Mouse (Mus musculus): Measurements from ENCODE around the gene Matn3. TPM values are rescaled to one million over a fixed set of nuclear protein-coding genes. Genes with fewer than 3 reads are reported as not detected.

Matn3 gene
- polyA plus RNA-seq (2012; rRNA removed) = 0.04 TPM in 1 of 2 replicates, not detected in the other

DNA sequence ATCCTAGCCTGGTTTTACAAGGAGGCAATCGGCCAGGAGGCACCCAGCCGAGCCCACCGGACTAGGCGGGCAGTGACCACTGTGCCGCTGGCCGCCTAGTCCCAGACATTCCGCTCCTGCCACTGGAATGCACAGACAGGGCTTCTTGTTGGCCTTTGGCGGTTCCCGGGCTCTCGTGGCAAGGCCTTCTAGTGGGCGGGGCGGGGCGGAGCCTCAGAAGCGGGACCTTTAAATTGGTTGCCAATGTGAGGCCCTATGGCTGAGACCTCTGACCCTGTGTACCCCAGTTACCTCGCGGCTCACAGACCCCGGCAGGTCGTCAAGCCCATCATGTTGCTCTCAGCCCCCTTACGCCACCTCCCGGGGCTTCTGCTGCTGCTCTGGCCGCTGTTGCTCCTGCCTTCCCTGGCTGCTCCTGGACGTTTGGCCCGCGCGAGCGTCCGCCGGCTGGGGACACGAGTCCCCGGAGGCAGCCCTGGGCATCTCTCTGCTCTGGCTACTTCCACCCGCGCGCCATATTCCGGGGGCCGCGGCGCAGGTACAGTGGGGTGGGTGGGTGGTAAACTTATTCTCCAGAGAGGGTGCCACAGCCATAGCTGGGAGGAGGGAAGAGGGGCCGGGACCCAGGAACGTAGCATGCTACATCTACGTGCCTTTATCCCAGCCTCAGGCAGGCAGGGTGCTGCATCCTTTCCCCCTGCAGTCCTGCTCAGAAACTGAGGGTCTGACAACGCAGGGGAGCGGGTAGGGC lies at the start of gene Matn3:
Matn3 (plus strand) TSS at position 216 of the 751 bp plus-strand sequence.
- Histone ChIP-seq H3K27ac (ENCODE audit: insufficient read depth, low read length) (no peak within 1 kb of the TSS), H3K4me3 (ENCODE audit: extremely low read depth, insufficient read depth, insufficient read length) (peak within 1 kb of the TSS; percentile 36; the same call in 1 of the 2 replicates), H3K36me3 (ENCODE audit: control insufficient read depth, insufficient read depth, low read length) (no peaks in the 10 kb centered on the region), H3K4me1 (ENCODE audit: control insufficient read depth, insufficient read depth, insufficient read length) (peaks cover 8% of the 10 kb centered on the region), H3K27me3 (ENCODE audit: control insufficient read depth, insufficient read depth, low read length) (0 out of 2 replicates have a peak, but pooled peaks cover 2% of the 10 kb centered on the region)
- 7% methylated on average over 42 of the region's 42 CpGs for WGBS
- DNase-seq (ENCODE audit: low read depth in 1 of 2, low spot score in 2 of 2) = peak in 1 of 2 experiments; percentile 23
- TF ChIP-seq POLR2A (IDR thresholded peaks at IDR 0.05; ENCODE audit: low read depth, low read length) (no peak), CTCF (IDR thresholded peaks at IDR 0.05; ENCODE audit: extremely low read depth, insufficient read depth, insufficient read length, insufficient replicate concordance) (no peak)

DNA sequence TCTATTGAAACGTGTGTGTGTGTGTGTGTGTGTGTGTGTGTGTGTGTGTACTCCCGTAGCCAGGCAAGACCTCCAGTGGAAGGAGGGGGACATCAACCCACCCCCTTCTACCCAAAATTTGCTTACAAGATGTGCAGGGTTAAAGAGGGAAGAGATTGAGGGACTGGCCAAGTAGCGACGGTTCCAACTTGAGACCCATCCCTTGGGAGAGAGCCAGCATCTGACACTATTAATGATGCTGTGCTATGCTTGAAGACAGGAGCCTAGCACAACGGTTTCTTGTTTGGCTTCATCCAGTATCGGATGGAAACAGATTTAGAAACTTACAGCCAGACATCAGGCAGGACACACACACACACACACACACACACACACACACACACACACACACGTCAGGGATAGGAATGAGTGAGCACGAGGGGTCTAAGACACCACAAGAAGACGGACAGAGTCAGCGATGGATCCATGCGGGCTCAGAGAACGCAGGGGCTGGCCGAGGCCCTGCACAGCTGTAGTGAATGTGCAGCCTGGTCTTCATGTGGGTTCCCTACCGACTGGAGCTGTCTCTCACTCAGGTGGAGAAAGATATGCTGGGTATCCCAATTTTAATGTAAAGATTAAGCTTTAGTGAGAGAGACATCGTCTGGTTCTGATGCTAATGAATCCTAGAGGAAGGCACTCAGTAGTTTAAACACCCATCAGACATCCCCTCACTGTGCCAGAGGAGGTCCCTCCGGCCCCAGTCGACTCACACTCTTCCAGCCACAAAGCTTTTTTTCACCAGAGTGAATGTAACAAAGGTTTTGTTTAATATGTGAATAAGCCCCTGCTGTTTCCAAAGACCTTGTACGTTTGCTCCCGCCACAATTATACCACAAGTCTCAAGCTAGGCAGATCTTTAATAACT lies 48.6 kb upstream of the Matn3 start:
- DNase-seq (ENCODE audit: low read depth in 1 of 2, low spot score in 2 of 2) = no peak
- no peaks in the 10 kb centered on the region for H3K4me1 ChIP-seq (ENCODE audit: control insufficient read depth, insufficient read depth, insufficient read length)
- H3K4me3 ChIP-seq (ENCODE audit: extremely low read depth, insufficient read depth, insufficient read length) = no peak overlapping the region
- no peaks in the 10 kb centered on the region for H3K27me3 ChIP-seq (ENCODE audit: control insufficient read depth, insufficient read depth, low read length)
- H3K36me3 ChIP-seq (ENCODE audit: control insufficient read depth, insufficient read depth, low read length) = no peaks in the 10 kb centered on the region
- no peak overlapping the region for H3K27ac ChIP-seq (ENCODE audit: insufficient read depth, low read length)
- 91% methylated on average over 19 of the region's 19 CpGs for WGBS
- no peak for TF ChIP-seq CTCF (IDR thresholded peaks at IDR 0.05; ENCODE audit: extremely low read depth, insufficient read depth, insufficient read length, insufficient replicate concordance)

DNA sequence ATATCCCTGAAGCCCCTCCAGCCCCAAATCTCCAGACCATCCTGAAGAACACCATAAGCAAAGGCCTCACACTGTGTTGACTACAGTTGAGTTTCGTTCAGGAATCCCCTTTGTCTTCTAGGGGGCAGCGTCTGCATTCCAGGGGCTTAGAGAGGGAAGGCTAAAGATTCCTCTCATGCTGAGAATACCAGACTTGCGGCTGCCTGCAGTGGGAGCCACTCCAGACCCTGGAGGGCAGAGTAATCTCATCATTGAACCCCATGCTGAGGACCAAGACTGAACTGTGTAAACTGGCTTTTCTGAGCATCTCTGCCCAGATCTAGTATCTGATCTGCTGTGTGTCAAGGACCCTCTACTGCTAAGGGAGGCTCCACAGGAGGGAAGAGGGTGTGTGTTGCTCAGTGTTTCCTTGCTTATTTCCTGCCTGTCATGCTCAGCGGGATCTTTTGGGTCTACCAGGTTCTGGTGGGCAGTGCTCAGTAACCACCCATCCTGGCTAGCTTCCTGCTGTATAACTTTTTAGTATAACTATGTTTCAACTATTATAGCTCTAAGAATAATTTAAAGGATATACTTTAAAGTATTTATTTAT lies 47.5 kb upstream of the Matn3 start:
- no peak for DNase-seq (ENCODE audit: low read depth in 1 of 2, low spot score in 2 of 2)
- H3K27ac ChIP-seq (ENCODE audit: insufficient read depth, low read length) = no peak overlapping the region
- no peak overlapping the region for H3K4me3 ChIP-seq (ENCODE audit: extremely low read depth, insufficient read depth, insufficient read length)
- no peaks in the 10 kb centered on the region for H3K27me3 ChIP-seq (ENCODE audit: control insufficient read depth, insufficient read depth, low read length)
- TF ChIP-seq CTCF (IDR thresholded peaks at IDR 0.05; ENCODE audit: extremely low read depth, insufficient read depth, insufficient read length, insufficient replicate concordance) = no peak
- TF ChIP-seq POLR2A (IDR thresholded peaks at IDR 0.05; ENCODE audit: low read depth, low read length) = no peak
- no peaks in the 10 kb centered on the region for H3K4me1 ChIP-seq (ENCODE audit: control insufficient read depth, insufficient read depth, insufficient read length)
- H3K36me3 ChIP-seq (ENCODE audit: control insufficient read depth, insufficient read depth, low read length) = no peaks in the 10 kb centered on the region
- 66% methylated on average over 4 of the region's 4 CpGs for WGBS

DNA sequence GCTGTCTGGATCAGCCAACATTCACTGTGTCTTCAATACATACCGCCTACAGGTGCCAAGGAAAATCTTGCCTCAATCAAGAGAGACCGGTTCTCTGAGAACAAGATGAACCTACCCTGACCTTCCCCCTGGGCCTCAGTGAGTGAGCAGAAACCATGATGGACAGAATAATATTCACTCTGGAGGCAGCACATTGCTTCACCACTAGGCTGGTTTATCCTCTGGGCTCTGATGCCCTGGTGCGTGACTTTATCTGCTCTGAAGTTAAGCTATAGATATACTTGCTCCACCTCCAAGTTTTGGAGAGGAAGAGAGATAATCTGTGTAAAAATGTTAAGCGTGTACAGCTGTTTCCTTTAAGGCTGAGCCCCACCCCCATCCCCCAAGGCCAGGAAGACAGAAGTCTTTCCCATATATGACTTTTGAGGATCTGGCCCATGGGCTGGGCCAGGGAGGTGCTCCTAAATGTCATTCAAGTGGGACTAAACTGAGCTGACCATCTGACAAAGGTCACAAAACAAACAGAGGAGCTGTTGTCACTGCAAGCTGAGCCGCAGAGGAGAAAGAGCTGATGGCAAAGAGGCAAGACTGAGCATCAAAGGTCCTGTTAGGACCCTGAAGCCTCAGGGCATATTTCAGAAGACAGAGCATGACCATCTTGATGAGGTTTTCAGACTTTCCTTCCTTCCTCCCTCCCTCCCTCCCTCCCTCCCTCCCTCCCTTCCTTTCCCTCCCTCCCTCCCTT lies 46.6 kb upstream of the Matn3 start:
- Histone ChIP-seq H3K4me1 (ENCODE audit: control insufficient read depth, insufficient read depth, insufficient read length) (no peaks in the 10 kb centered on the region), H3K4me3 (ENCODE audit: extremely low read depth, insufficient read depth, insufficient read length) (no peak overlapping the region), H3K27ac (ENCODE audit: insufficient read depth, low read length) (no peak overlapping the region), H3K36me3 (ENCODE audit: control insufficient read depth, insufficient read depth, low read length) (no peaks in the 10 kb centered on the region), H3K27me3 (ENCODE audit: control insufficient read depth, insufficient read depth, low read length) (no peaks in the 10 kb centered on the region)
- 46% methylated on average over 5 of the region's 5 CpGs for WGBS
- DNase-seq (ENCODE audit: low read depth in 1 of 2, low spot score in 2 of 2) = no peak
- no peak for TF ChIP-seq CTCF (IDR thresholded peaks at IDR 0.05; ENCODE audit: extremely low read depth, insufficient read depth, insufficient read length, insufficient replicate concordance)
- no peak for TF ChIP-seq POLR2A (IDR thresholded peaks at IDR 0.05; ENCODE audit: low read depth, low read length)

DNA sequence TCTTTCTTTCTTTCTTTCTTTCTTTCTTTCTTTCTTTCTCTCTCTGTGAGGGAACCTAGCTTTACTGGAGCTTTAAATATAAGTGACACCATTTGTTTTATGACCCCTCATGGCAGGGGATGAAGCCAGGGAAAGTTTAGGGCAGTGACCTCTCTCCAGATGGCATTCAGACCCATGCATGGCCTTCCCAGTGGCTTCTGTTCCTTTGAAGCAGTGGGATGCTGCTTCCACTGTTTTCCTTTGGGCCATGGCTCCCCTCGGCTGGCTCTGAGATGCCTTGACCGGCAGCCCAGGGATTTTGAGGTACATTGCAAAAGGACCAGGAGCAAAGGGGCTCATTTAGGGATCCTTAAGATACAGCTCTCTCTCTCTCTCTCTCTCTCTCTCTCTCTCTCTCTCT lies 45.8 kb upstream of the Matn3 start:
- H3K36me3 ChIP-seq (ENCODE audit: control insufficient read depth, insufficient read depth, low read length) = no peaks in the 10 kb centered on the region
- no peaks in the 10 kb centered on the region for H3K4me1 ChIP-seq (ENCODE audit: control insufficient read depth, insufficient read depth, insufficient read length)
- H3K4me3 ChIP-seq (ENCODE audit: extremely low read depth, insufficient read depth, insufficient read length) = no peak overlapping the region
- 83% methylated on average over 2 of the region's 2 CpGs for WGBS
- no peaks in the 10 kb centered on the region for H3K27me3 ChIP-seq (ENCODE audit: control insufficient read depth, insufficient read depth, low read length)
- no peak overlapping the region for H3K27ac ChIP-seq (ENCODE audit: insufficient read depth, low read length)
- TF ChIP-seq CTCF (IDR thresholded peaks at IDR 0.05; ENCODE audit: extremely low read depth, insufficient read depth, insufficient read length, insufficient replicate concordance) = no peak
- TF ChIP-seq POLR2A (IDR thresholded peaks at IDR 0.05; ENCODE audit: low read depth, low read length) = no peak
- no peak for DNase-seq (ENCODE audit: low read depth in 1 of 2, low spot score in 2 of 2)

DNA sequence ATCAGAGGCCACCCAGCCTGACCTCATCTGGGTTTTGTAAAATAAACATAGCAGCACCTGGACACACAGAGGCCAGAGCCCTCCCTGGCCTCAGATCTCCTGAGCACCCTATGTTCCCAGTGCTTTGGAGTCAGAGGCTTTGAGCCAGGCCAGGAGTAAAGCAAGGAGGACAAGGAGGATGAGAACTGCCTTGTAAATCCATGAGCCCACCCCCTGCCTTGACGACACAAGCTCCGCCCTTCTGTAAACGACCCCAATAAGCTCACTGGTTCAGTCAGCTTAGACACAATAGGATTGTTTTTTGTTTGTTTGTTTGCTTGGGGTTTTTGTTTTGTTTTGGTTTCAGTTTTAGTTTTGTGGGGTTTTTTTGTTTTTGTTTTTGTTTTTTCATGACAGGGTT lies 45.2 kb upstream of the Matn3 start:
- Histone ChIP-seq H3K4me3 (ENCODE audit: extremely low read depth, insufficient read depth, insufficient read length) (no peak overlapping the region), H3K36me3 (ENCODE audit: control insufficient read depth, insufficient read depth, low read length) (no peaks in the 10 kb centered on the region)
- 81% methylated on average over 3 of the region's 3 CpGs for WGBS

More for the DNA sequence above, 45.2 kb upstream of the Matn3 start:
- no peak overlapping the region for H3K27ac ChIP-seq (ENCODE audit: insufficient read depth, low read length)
- DNase-seq (ENCODE audit: low read depth in 1 of 2, low spot score in 2 of 2) = no peak
- no peaks in the 10 kb centered on the region for H3K27me3 ChIP-seq (ENCODE audit: control insufficient read depth, insufficient read depth, low read length)
- H3K4me1 ChIP-seq (ENCODE audit: control insufficient read depth, insufficient read depth, insufficient read length) = no peaks in the 10 kb centered on the region
- TF ChIP-seq CTCF (IDR thresholded peaks at IDR 0.05; ENCODE audit: extremely low read depth, insufficient read depth, insufficient read length, insufficient replicate concordance) (no peak), POLR2A (IDR thresholded peaks at IDR 0.05; ENCODE audit: low read depth, low read length) (no peak)

Data from spleen, adult 2 months (tissue).